Mouse (Mus musculus) inflammation-experienced regulatory T-cells, adult 16 weeks (primary cell): ENCODE measurements around the gene Cyp3a41a. TPM values are rescaled to one million over a fixed set of nuclear protein-coding genes. Genes with fewer than 3 reads are reported as not detected.

Experiments used
- polyA plus RNA-seq: library from polyadenylated mRNA; unstranded; fragments of 100-300 nt; shearing (Covaris generic); gene quantifications from one replicate; pipeline ENCODE4 v1.2.1, GENCODE M21; 2017

The Cyp3a41a gene
- not detected for polyA plus RNA-seq

GRCm38 (mm10) chr5:145720036-145720435 is at the start of gene Cyp3a41a:
Gene Cyp3a41a, minus strand, starts transcription at chr5:145720136.

Other genes with a start within 250 kb of the Cyp3a41a start
- not detected for gene Cyp3a41b, start 135.4 kb downstream of the Cyp3a41a start, polyA plus RNA-seq
- gene Cyp3a44, start 85.7 kb upstream of the Cyp3a41a start, polyA plus RNA-seq, result not detected
- gene Cyp3a11, start 159.8 kb upstream of the Cyp3a41a start, polyA plus RNA-seq, result not detected